Mouse (Mus musculus) ES-Bruce4 (cell line): ENCODE data around the gene Vmn1r233.

Experiments
- CTCF ChIP-seq: IDR thresholded peaks from one replicate; pipeline ENCODE4 v1.8.1; 2011; ENCODE audit warnings: low read depth, low read length
- POLR2A ChIP-seq: IDR thresholded peaks from one replicate; pipeline ENCODE4 v1.8.1; 2011; ENCODE audit warnings: low read length; ENCODE audit not compliant: insufficient read depth

- TF ChIP-seq POLR2A = no peak
- TF ChIP-seq CTCF = no peak
Measured at GRCm38 (mm10) chr17:20946636-20947035, 49.6 kb downstream of the Vmn1r233 start.
